Mouse (Mus musculus): ENCODE measurements around the gene Pou2f2.

Pou2f2 gene

DNA sequence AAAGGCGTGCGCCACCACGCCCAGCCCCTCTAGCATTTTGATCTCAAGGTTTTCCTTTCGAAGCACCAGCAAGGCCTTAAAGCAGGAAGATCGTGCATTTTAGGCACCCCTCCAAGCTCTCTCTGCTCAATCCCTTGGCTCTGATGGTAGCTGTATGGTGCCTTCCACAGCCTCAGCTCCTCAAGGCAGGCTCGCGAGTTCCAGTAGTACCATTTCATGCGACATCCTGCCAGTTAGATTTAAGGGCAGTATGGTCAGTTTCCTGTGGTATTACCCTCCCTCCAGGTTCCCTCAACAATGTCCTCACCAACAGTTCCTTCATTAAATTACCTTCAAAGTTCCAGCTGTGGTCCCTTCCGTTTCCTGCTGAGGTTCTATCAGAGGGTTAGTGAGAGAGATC, 16.6 kb upstream of the Pou2f2 start:
- in situ Hi-C loops (cut with MboI; ENCODE audit: unreplicated experiment in 2 of 2) = no loop called here

DNA sequence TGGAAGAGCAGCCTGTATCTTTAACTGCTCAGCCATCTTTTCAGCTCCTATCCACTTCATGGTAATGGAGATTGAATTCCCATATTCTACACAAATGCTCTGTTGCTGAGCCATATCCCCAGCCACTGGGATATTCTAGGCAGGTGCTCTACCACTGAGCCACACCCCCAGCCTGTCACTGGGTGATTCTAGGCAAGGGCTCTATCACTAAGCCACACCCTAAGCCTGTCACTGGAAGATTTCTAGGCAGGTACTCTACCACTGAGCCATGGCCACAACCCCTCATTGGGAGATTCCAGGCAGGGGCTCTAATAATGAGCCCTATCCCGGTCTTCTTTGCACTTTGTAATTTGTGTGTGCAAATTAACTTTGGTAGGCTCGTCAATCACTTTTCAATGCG, 15.6 kb upstream of the Pou2f2 start:
- in situ Hi-C loops (cut with MboI; ENCODE audit: unreplicated experiment in 2 of 2) = no loop called here

DNA sequence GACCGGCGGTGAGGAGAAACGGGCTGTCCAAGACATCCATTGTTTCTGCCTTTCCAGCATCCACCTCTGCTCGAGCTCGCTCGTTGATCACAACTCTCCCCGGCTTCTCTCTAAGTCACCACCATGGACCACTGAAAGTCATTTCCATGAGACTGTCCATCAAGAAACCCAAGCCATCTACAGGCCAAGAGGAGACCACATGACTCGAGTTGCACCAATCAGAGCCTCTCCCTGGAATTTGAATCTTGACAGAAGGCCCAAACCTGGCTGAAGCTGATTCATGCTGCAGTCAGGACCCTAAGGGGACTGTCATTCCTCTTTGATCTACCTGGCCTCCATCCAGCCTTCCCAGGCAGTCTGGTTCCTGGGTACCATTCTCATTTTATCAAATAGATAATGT, 12.6 kb upstream of the Pou2f2 start:
- in situ Hi-C loops (cut with MboI; ENCODE audit: unreplicated experiment in 2 of 2) = no loop called here

DNA sequence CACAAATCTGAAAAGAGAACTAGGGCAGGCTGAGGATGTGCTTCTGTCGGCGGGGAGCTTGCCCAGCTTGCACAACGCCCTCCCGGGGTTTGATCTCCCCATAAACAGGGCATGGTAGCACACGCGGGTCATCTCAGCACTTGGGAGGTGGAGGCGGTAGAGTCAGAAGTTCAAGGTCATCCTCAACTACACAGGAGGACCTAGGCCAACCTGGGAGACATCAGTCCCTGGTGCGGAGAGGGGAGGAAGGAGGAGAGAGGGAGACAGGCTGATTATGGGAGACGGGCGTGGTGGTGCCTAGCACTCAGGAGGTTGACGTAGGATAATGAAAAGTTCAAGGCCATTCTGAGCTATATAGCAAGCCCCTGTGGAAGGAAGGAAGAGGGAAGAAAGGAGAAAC, 11.3 kb upstream of the Pou2f2 start:
- in situ Hi-C loops (cut with MboI; ENCODE audit: unreplicated experiment in 2 of 2) = no loop called here

DNA sequence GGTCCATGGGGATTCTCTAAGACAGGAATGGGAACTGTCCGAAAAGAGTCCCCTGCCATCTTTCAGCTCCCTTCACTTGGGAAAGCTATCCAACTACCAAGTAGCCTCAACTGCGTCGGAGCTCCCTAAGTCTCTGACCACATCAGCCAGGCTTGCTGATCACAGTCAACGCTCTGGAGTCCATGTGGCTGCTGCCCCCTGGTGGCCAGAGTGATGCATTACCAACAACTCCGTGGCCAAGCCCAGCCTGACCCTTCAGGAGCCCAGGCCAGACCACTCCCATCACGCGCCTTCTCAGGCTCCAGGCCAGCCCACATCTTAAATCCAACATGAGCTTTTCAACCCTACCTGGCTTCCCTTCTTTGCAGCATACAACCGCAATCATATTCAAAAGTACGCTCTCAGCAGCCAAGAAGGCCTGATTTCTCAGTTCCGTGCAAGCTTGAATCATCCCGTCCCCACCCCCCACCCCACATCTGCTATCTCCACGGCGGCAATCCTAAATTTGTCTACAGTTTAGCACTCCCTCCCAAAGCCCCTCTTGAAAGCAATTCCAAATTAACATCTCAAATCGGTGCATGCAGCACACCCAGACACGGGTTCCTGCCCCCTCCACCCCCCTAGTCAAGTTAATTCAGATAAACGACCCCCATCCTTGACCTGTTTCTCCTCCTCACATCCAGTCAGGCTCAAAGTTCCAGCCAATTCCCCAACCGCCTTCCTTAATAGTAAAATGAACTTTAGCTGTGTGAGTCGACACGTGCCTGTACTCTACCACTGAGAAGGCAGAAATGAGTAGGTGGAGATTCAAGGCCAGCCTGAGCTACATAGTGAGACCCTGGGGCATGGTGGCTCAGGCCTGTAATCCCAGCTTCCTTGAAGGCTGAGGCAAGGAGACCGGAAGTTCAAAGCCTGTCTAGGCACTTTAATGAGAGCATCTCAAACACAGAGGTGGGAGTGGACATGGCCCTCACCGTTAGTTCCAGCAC, 8.4 kb upstream of the Pou2f2 start:
- in situ Hi-C loops (cut with MboI; ENCODE audit: unreplicated experiment in 2 of 2) = loop anchor here (5.0 to 10.0 kb wide), 5 partner anchors 49 to 214 kb away; partner anchors contain the start of gene Gsk3a (in 1 of the 2)

DNA sequence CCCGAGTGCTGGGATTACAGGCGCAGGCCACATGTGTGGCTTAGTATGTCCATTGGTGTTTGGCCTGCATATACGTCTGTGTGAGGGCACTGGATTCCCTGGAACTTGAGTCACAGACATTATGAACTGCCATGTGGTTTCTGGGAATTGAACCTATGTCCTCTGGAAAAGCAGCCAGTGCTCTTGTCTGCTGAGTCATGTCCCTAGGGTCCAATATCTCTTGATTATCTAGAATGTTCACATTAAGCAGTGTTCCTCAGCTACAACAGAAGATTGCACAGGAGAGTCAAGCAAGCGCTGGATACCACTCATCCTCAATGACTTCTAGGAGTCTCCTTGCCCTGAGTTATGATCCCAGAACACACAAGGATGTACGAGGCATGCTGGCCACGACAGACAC, 4.6 kb upstream of the Pou2f2 start:
- in situ Hi-C loops (cut with MboI; ENCODE audit: unreplicated experiment in 2 of 2) = loop anchor here (5.0 to 10.0 kb wide), 3 partner anchors 52 to 91 kb away; no protein-coding TSS in a partner anchor

DNA sequence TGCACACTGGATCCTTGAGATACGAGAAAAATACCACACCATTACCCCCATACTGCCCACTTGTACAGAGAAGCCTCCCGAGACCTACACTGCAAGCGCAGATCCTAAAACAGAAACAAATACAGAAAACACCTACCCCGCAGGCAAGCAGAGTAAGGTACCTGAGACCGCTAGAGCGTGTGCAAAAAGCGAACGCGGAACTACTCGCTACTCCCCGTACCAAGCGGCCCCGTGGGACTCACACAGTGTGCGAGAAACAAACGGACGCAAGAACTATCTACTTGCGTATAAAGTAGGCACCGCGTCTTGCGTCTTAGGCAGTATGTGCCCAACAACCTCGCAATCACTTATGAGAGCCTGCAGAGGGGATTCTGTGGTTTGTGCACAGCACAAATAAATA, 2.3 kb upstream of the Pou2f2 start:
- in situ Hi-C loops (cut with MboI; ENCODE audit: unreplicated experiment in 2 of 2) = loop anchor here (5.0 to 10.0 kb wide), 3 partner anchors 50 to 93 kb away; no protein-coding TSS in a partner anchor

DNA sequence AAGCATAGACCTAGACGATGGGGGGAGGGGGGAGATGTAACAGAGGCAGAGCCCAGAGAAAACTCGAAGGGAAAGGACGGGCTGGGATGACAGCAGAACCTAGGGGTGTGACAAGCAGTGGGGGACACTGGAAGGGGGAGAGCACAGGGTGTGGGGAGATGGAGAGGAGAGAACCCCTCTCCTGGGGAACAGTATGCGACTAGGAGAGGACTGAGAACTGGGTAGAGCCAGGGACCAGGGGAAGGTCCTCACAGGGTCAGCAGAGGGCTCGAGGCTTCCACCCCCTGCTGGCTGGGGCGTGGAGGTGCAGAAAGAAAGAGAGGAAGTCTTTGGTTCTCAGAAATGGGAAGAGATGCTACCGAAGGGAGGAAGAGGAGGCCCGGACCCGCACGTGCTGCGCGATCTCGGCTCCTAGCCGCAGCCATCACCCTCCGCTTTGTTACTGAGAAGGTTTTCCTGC, 1.8 kb upstream of the Pou2f2 start:
- in situ Hi-C loops (cut with MboI; ENCODE audit: unreplicated experiment in 2 of 2) = loop anchor here (5.0 to 10.0 kb wide), 3 partner anchors 49 to 93 kb away; no protein-coding TSS in a partner anchor

DNA sequence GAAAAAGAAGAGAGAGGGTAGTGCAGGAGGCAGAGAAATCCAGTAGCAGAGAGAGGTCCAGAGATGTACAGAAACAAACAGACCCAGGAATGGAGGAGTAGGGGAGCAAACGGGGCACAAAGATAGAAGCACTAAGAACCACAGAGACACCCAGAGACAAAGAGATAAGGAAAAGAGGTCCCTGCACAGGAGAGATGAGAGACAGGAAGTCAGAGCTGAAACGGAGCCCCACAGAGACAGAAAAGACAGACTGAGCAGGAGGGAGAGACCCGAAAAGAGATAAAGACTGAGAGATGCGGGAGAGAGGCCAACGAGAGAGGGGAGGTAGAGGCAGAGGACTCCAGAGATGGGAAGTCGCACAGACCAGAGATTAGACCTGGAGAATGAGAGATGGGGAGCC, 986 bp upstream of the Pou2f2 start:
- in situ Hi-C loops (cut with MboI; ENCODE audit: unreplicated experiment in 2 of 2) = loop anchor here (5.0 to 10.0 kb wide), 3 partner anchors 48 to 94 kb away; no protein-coding TSS in a partner anchor

DNA sequence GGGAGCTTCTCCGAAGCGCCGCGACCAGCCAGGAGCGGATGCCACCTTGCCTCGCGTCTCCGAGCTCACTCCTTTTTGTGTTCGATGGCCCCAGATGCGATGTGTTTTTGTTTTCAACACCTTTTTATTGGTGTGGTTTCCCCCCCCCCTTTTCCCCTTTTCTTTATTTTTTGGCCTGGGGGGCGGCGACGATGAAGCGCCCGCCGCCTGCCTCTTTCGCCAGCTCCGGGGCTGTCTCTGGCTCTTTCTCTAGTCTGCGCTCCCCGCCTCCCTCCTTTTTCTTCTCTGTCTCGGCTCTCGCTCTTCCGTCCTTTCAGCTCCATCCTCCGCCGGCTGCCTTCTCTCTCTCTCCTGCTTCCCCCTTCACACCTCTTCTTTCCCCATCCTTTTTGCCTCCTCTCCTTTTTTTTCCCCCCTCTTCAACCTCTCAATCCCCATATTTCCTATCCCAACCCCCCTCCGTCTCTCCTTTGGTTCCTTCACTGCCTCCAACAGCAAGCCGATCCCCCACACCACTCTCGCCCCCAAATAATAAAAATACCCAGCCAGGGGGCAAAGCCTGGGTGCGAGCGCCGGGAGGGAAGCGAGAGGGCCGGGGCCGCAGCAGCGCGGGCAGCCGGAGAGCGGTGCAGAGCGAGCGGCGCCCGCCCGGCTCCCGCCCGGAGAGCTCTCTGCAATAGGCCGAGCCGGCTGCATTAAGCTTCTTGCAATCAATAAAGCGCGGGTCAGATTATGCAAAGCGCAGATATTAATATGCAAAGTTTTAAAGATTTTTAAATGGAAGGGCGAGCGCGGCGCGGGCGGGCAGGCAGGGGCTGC, 530 bp downstream of the Pou2f2 start:
- in situ Hi-C loops (cut with MboI; ENCODE audit: unreplicated experiment in 2 of 2) = no loop called here

DNA sequence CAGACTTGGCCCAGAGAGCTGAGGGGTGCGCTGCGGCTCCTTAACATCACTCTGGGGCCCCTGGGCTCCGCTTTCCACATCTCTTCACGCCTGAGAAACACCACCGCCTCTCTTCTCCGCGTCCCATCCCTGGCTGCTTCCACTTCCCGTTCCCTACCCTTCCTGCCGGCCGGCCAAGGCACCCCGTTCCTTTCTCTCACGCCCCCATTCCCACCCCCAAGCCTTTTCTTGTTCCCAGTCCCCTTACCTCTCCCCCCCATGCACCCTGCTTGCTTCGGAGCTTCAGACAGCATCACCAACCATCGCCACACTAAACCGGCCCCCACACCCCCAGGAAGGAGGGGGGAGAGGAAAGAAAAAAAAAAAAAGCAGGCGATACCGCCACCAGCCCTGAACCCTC, 1.2 kb downstream of the Pou2f2 start:
- in situ Hi-C loops (cut with MboI; ENCODE audit: unreplicated experiment in 2 of 2) = no loop called here

DNA sequence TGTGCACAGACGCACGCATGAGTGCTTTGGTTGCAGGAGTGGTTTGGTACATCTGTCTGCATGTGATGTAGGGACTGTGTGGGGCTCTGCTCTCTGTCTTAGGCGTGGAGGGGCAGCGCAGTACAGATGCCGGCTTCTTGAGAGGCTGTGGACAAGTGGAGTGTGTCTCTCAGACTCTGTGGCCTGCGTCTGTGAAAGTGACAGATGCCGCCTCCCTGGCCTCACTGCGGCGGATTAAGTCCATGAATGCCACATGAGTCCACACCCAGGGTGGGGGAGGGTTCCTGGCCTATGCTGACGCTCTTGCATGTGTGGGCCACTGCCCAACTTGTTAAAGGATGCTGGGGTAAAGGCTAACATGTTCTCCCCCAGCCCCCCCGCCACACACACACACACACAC, 5.2 kb downstream of the Pou2f2 start:
- in situ Hi-C loops (cut with MboI; ENCODE audit: unreplicated experiment in 2 of 2) = no loop called here

DNA sequence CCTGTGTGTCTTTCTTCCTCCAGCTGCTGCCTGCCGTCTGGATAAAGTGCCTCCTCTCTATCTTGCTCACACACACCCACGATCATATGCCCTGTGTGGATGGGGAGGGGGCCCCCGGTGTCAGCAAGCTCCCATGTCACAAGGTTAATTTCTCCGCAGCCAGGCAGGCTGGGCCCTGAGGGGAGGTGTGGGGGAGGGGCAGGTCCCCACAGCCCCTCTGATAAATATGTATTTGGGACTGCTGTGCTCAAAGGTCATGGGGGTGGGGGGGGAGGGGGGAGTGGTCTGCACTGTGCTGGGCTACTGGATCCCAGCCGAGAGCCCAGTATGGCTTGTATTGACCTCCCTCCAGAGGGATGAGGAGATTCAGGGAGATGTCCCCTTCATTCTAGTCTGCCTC, 6.9 kb downstream of the Pou2f2 start:
- in situ Hi-C loops (cut with MboI; ENCODE audit: unreplicated experiment in 2 of 2) = no loop called here

DNA sequence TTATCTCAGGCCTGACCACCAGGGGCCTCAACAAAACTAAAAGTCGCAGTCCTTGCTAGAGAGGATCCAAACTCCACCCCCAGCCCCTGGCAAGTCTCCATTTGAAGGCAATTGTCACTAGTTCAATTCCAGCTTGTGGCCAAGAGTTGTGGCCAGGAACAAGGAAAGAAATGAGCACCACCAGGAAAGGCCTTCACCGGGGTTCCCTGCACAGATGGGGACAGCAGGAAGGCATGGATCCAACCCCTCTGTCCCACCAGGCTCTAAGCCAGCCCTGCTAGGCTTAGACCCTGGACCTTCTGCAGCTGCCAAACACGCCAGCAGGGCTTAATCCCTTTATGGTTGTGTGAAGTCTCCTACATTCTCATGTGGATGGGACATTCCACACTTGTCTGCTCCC, 8.9 kb downstream of the Pou2f2 start:
- in situ Hi-C loops (cut with MboI; ENCODE audit: unreplicated experiment in 2 of 2) = no loop called here

DNA sequence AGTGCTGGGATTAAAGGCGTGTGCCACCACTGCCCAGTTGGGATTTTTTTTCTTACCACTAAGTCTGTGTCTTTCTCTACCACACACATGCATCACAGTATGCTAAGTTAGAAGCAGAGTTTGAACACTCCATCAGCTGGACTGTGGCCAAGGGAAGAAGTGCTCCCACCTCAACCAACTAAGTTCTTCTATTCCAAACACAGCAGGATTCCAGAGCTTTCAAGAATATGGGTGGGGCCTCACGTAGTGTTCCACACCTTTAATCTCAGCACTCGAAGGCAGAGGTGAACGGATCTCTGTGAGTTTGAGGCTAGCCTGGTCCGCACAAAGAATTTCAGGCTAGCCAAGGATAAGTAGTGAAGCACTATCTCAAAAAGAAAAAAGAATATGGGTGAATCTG, 13.4 kb downstream of the Pou2f2 start:
- in situ Hi-C loops (cut with MboI; ENCODE audit: unreplicated experiment in 2 of 2) = no loop called here

DNA sequence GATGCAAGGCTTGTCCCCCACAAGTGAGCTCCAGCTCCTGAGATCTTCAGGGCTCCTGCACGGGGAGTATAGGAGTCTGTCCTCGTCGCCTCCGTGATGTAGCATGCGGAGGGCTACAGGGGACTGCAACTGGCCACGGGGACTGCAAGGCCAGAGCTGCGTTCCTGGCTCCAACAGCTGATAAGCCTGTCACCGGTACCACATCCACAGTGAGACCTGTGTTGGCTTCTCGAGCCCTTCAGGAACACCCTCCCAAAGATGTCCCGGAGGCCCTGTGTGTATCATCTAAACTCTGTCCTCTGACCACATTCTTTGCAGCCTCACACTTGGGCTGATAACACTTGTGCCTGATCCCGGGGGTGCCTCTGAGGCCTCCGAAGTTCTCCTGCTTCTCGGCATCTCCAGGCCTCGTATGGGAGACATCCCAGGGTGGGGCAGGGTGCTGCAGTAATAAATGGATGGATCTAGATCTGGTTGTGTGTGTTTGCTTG, 23.3 kb downstream of the Pou2f2 start:
- in situ Hi-C loops (cut with MboI; ENCODE audit: unreplicated experiment in 2 of 2) = no loop called here

DNA sequence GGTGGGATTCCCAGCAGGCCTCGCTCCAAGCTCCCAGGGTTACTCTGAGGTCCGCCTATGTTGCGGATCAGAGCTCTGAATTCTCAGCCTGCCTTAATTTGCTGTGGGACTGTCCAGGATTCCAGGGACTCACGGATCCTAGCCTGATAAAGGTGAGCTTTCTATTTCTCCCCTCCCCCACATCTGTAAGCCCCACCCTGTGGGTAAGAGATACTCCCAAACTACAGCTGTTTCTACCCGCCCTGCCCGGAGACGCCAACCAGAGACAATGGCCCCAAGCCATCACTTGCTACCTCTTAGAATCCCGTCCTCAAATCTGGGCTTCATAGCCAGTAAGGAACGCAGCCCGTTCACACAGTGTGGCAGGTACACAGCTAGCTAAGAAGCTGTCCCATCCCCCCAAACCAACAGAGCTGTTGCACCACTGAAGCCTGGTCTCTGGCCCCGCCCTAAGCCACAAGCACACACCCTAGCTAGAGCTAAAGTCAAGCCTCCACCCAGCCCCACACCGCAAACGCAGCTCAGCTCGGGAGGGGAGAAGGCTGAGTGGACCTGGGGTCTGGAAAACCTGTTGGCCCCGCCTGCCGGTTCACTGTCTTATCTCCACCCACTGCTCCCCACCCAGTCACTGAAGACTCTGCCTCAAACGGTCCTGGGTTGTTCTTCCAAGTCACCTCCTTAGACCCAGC, 23.9 kb downstream of the Pou2f2 start:
- in situ Hi-C loops (cut with MboI; ENCODE audit: unreplicated experiment in 2 of 2) = no loop called here

DNA sequence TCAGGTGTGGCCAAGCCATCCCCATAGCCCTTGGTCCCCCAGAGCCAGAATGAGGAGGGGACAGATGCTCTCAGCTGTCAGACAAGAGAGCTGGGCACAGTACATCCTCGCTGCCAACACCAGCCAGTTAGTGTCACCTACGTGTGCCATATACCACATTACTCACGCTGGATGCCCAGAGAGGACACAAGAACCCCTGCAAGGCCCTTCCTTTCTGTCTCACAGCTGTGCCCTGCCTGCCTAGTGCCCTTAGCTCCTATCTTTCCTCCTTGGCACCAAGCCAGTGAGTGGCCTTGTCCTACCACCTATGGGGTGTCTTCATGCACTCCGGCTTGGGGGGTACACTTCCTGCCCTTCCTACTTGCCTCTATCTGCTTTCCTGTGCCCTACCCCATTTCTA, 24.9 kb downstream of the Pou2f2 start:
- in situ Hi-C loops (cut with MboI; ENCODE audit: unreplicated experiment in 2 of 2) = no loop called here

DNA sequence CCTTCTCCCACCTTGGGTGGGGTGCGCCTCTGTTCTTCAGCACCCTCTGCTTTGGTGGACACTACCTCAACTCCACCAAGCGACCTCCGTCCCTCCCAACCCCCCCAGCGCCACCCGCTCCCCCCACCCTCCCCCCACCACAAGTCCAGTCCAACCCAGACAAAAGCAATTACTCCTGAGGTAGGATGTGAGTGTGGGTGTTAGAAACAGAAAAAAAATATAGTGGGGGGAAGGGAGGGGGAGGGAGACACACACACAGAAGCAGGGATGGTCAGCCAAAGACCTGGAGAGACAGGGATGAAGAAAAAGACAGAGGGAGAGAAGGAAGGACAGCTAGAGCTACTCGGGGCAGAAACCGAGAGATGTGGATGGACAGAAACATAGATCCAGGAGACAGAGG, 25.7 kb downstream of the Pou2f2 start:
- in situ Hi-C loops (cut with MboI; ENCODE audit: unreplicated experiment in 2 of 2) = no loop called here

DNA sequence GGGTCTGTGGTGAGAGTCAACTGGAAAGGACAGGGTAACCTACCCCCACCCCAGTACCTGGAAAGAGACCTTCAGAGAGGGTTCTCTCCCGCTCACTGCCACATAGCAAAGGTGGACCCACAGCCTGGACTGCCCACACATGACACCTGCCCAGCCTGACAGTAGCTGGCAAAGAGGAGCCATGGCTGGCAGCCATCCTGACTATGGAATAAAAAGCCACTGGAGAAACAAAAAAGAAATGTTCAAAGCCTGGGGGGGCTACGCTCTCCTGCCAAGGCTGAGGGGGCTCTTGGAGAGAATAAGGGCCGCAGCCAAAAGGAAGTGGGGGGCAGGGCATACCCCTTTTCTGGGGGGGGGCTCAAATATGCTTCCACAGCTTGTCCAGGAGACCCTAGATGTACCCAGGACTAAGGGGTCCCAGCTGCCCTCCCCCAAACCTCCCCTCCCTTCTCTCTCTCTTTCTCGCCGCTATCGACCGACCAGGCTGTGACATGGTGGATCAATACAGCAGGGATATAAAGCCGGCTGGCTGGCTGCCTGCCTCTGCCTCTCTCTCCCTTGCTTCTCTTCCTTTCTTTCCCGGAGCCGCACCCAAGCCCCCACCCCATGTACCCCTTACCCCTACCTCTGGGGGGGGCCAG, 27.5 kb downstream of the Pou2f2 start:
- in situ Hi-C loops (cut with MboI; ENCODE audit: unreplicated experiment in 2 of 2) = no loop called here
